Mouse (Mus musculus): ENCODE measurements at regions not wholly inside any gene's neighbourhood (a gene's known extent, or its start where the extent isn't known, plus 50 kb on each side); places are given as distances from the start of the nearest gene placed in this dataset.

GRCm38 (mm10) chr10:84088799-84089778, 351.3 kb downstream of the Nuak1 start:
- DNase-seq = no peak

- DNase-seq = no peak
Measured at GRCm38 (mm10) chr10:84093919-84094318, 346.5 kb downstream of the Nuak1 start.

- DNase-seq = no peak
Measured at GRCm38 (mm10) chr10:84097196-84097595, 343.2 kb downstream of the Nuak1 start.

GRCm38 (mm10) chr10:84103985-84104384, 336.4 kb downstream of the Nuak1 start:
- peak; percentile 67 for DNase-seq

GRCm38 (mm10) chr10:84104556-84104955, 335.8 kb downstream of the Nuak1 start:
- no peak for DNase-seq

- DNase-seq = no peak
Measured at GRCm38 (mm10) chr10:84109680-84110371, 330.6 kb downstream of the Nuak1 start.

GRCm38 (mm10) chr10:84110372-84110985, 329.9 kb downstream of the Nuak1 start:
- no peak for DNase-seq

- DNase-seq = peak; percentile 23
Measured at GRCm38 (mm10) chr10:84111502-84111901, 328.9 kb downstream of the Nuak1 start.

GRCm38 (mm10) chr10:84111909-84112308, 328.5 kb downstream of the Nuak1 start:
- DNase-seq = no peak

GRCm38 (mm10) chr10:84119952-84120550, 320.3 kb downstream of the Nuak1 start:
- peak; percentile 28 for DNase-seq

- DNase-seq = no peak
Measured at GRCm38 (mm10) chr10:84137019-84137658, 303.3 kb downstream of the Nuak1 start.

- no peak for DNase-seq
Measured at GRCm38 (mm10) chr10:84142741-84143454, 297.5 kb downstream of the Nuak1 start.

- peak; percentile 56 for DNase-seq
Measured at GRCm38 (mm10) chr10:84143674-84144343, 296.6 kb downstream of the Nuak1 start.

GRCm38 (mm10) chr10:84144344-84144687, 296.1 kb downstream of the Nuak1 start:
- DNase-seq = no peak

- no peak for DNase-seq
Measured at GRCm38 (mm10) chr10:84147305-84147984, 293.0 kb downstream of the Nuak1 start.

- DNase-seq = no peak
Measured at GRCm38 (mm10) chr10:84163752-84164151, 276.6 kb downstream of the Nuak1 start.

- no peak for DNase-seq
Measured at GRCm38 (mm10) chr10:84165832-84166567, 274.4 kb downstream of the Nuak1 start.

GRCm38 (mm10) chr10:84166568-84166905, 273.9 kb downstream of the Nuak1 start:
- DNase-seq = no peak

- peak; percentile 80 for DNase-seq
Measured at GRCm38 (mm10) chr10:84172828-84173321, 267.5 kb downstream of the Nuak1 start.
